Mouse (Mus musculus) kidney, adult 2 months (tissue): ENCODE measurements at regions not wholly inside any gene's neighbourhood (a gene's known extent, or its start where the extent isn't known, plus 50 kb on each side); places are given as distances from the start of the nearest gene placed in this dataset.

Experiments
- CTCF ChIP-seq: fragments of 200-500 bp; conservative IDR thresholded peaks from 2 replicates; pipeline ENCODE4 v1.5.1; 2011; ENCODE audit warnings: low read depth, mild to moderate bottlenecking, control low read depth, low read length, moderate library complexity, mixed read lengths; ENCODE audit not compliant: insufficient read depth, insufficient read length
- POLR2A ChIP-seq: fragments of 200-500 bp; IDR thresholded peaks from one replicate; pipeline ENCODE4 v1.6.1; 2011; ENCODE audit warnings: low read depth, low read length, control low read depth

GRCm38 (mm10) chr13:3715019-3715418, 81.2 kb downstream of the Asb13 start:
- no peak for TF ChIP-seq POLR2A
- no peak for TF ChIP-seq CTCF
